Mouse (Mus musculus) T-helper 2 cell (primary cell): ENCODE measurements around the gene Tmem177.

Source experiments
- in situ Hi-C: fragments of 300-600 bp; cut with MboI, MseI; formaldehyde crosslinking; loops from one replicate; pipeline ENCODE4 v1.15.1; 2025; ENCODE audit warnings: high pct_unique_total_duplicates

Gene Tmem177

DNA sequence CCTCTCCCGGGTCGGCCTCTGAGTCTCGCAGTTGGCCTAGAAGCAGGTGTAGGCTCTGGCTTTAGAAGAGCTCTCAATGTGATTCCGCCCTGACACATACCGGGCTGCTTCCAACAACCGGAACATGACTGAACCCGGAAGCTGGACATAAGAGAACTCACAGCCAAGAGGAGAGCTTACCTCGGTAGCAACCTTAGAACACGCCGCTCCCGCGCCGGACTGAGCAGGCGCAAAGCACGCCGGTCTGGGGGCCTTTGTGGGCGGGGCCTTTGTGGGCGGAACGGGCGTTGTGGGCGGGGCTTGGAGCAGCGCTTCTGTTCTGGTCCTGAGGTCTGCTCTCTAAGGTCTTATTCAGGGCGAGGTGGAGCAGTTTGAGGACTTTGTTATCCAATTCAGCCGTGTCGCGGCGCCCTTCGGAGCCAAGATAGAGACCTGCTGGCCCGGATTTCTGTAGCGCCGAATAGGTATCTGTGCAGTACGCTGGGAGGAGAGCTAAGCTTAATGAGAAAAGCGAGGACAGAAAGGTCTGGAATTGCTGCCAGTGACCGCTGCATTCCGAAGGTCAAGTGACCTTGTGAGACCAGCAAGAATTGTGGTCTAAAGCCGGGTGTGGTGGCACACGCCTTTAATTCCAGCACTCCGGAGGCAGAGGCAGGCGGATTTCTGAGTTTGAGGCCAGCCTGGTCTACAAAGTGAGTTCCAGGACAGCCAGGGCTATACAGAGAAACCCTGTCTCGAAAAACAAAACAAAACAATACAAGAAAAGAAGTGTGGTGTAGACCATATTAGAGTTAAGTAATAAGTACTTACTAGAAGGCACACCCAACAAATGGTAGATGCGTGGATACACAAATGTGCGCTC lies at the start of gene Tmem177:
Gene Tmem177 (minus strand): TSS at position 256 of the 862 bp plus-strand sequence.
- in situ Hi-C loops: no loop called here

DNA sequence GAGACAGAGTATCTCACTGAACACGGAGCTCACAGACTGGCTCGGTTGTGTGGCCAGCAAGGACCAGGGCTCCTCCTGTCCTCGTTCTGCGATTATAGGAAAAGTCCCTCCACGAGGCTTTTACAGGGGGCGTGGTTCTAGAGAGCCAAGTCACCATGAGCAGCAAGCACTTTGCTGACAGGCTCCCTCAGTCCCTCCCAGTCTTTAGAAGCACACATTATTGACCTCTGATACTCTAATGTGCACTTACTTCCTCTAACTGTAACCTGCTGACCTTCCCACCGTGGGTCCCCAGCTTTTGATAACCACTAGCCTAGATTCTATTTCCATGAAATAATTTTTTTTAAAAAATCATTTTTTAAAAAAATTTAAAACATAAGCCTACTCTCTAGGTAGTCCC lies 46.9 kb upstream of the Tmem177 start:
- in situ Hi-C loops: no loop called here

DNA sequence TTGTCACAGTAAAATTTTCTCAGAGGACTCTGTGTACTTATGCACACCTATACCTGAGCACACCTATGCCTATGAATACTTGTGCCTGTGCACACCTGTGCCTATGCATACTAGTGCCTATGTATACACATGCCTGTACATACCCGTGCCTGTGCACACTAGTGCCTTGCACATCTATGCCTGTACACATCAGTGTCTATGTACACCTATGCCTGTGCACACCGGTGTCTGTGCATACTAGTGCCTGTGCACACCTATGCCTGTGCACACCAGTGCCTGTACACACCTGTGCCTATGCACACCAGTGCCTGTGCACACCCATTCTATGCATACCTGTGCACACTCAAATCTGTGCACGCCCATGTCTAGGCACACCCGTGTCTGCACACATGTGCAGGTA lies 46.5 kb upstream of the Tmem177 start:
- in situ Hi-C loops: no loop called here

DNA sequence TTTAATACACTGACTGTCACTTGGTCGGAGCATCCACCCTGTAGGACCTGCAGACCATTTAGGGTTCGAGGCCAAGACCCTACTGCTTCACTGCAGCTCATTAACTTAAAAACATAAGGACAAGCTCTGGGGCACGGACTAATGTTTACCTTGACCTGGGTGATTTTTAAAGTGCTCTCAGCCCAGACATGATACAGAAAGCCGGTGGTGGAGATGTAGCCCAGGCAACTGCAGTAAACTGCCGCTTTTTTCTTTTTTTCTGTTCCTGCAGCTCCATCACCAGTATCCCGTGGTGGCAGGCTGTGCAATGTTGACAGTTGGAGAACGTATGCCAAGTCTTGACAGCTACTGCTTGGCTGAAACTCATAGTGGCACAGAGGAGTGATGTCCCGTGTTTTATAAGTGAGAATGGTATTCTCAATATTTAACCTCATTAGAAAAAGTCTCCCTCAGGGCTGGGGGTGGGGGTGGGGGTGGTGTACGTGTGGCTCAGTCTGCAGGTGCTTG lies 44.8 kb upstream of the Tmem177 start:
- in situ Hi-C loops: no loop called here

DNA sequence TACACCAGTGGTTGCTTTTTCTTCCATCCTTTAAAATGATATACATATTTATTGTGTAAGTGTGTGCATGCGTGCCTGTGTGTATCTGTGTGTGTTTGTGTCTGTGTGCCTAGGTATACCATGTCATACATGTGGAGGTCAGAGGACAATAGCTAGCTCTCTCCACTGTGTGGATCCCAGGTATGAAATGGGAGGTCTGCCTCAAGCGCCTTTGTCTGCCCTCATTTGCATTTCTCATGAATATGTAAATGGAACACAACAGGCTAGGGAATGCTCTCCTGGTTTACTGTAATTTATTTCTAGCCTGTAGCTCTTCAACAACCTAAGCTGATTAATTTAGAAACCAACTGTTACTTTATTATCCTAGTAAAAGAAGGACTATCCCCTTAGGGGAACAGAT lies 41.7 kb upstream of the Tmem177 start:
- in situ Hi-C loops: no loop called here

DNA sequence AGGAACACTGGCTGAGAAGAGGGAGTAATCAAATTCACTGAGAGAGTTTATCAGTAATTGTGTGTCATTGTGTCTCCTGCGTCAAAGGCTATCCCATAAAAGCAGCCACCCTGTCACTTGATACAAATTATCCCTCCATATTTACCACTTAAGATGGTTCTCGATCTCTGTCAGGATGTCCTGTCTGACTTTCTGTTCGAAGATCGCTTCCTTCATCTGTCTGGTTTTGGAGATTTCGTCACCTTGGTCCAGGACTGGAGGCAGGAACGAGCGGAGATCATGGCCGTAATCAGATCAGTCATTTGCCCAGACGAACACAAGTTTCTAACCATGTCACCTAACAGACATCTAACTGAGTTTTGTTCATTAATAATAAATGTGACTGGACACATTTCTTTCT lies 40.4 kb upstream of the Tmem177 start:
- in situ Hi-C loops: no loop called here

DNA sequence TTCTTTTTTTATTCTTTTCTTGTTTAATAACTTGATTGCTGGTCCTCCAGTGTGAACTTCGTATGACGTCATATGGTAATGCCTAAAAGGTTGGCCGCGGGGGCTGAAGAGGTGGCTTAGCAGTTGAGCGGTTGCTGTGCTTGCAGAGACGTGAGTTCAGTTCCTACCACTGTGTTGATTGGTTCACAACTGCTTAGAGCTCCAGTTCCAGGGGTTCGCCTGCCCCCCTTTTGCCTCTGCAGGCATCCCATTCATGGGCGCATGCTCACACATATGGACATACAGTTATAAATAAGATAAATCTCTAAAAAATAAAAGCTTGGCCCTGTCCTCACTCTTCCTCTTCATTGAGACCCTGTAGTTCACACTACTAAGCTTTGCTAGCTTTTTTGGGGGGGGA lies 37.1 kb upstream of the Tmem177 start:
- in situ Hi-C loops: no loop called here

DNA sequence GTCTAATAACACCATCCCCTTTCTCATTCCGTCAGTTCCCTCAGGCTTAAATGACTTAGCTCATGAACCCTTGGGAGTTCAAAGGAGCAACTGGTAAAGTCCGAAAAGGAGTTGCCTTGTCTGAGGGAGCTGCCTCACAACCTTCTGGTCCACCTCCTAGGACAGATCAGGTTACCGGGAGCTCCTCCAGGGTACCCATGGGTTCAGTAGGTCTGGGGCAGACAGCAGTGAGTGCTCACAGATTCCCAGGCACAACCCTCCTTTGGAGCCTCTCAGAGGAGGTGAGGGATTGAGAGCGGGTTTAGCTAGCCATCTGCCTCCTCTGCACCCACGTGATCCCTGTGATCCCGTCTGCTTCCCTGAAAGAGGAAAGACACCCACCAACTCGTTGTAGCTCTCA lies 23.9 kb upstream of the Tmem177 start:
- in situ Hi-C loops: no loop called here

DNA sequence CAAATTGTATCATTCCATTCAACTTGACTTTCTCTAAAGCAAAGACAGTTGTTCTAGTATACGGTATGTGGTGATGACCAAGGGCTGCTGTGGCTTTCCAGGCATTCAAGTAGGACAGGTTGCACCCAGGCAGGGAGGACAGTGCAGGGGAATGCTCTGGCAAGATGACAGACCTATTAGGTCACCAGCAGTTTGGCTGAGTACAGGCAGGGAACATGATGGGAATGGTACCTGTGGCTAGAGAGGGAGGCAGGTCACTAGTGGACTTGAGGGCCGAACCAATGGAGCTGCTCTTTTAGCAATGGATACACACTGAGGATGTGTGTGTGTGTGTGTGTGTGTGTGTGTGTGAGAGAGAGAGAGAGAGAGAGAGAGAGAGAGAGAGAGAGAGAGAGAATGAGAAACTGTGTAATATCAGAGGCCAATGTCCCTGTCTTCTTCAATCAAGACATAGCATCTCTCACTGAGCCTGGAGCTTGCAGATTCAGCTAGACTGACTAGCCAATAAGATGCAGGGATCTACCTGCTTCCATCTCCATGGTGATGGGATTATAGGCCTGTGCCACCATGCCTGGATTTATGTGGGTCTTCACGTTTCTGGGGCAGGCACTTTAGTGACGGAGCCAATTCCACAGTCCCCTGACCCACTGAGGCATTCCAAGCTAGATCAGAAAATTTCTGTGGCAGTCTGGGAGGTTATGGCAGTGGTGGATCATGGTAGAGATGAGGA lies 18.6 kb upstream of the Tmem177 start:
- in situ Hi-C loops: no loop called here

DNA sequence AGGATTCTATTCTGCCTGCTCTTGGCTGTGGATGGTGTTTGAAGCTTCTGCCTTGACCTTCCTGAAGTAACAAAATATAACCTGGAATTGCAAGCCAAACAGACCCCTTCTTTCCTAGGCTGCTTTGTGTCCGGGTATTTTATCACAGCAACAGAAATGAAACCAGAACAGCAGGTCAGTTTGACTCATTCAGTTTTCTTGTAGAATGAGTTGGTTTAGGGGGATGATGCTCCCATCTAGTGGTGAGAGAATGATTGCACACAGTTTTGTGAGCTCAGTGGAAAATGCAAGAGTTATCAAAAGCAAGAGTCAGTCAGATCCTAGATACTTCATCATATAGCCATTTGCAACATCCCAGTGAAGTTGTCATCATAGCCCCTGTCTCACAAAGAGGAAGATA lies 16.7 kb upstream of the Tmem177 start:
- in situ Hi-C loops: no loop called here

DNA sequence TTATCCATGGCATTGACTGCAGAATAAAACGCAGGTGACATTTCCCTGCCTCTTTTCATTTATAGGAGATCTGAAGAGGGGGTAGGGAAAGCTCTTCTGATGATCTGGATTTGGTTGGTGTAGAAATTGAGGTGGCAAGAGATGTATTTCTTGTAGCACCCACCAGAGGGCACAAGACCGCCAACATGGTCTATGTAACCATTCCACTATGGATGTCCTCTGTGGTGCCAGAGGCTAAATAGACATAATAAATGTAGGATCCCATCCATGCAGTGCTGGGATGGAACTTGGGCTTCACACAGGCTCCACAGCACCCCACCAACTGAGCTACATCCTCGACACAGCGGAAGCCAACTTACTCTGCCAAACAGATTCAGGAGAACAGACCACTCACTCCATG lies 6.3 kb upstream of the Tmem177 start:
- in situ Hi-C loops: no loop called here

DNA sequence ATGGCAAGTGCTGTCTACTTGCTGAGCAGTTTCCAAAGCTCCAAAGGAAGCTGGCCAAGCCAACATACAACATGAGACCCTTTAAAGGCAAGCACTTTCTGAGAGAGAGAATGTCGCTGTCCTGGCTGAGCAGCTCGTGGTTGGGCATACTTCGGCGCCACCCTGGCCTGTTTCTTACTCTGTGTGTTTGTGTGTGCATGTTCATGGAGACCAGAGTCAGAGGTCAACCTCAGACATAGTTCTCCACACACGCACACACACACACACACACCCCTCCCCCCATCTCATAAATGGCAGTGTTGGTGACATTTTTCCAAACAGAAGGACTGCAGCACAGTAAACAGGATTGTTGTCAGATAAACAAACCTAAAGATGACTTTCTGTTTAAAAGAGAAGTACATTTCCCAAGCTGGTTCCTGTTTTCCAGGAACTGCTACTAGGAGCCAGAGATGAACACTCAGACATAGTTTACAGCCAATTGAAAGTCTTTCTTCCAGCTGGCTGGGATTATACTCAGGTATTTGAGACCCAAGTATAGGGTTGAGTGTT lies 3.9 kb upstream of the Tmem177 start:
- in situ Hi-C loops: no loop called here

DNA sequence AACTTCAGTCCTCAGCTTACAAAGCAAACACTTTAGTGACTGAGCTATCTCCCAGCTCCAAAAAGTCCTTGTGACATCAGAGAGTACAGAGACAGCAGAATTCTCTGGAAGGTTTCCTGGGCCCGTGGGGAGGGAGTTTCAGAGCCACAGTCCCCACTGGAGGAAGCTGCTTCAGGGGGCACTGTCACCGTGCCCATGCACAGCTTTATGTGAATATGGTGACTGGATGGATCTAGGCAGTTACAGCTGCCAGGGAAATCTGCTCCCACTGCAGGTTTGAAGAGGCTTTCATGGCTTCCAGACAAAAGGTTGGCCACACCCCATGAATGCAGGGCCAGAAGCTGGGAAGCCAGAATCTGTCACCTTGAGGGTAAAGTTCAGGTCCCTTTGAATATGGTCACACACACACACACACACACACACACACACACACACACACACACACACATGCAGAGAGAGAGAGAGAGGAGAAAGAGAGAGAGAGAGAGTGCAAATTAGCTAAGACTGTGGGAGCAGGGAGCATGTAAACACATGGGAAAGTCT lies 5.7 kb downstream of the Tmem177 start:
- in situ Hi-C loops: no loop called here

DNA sequence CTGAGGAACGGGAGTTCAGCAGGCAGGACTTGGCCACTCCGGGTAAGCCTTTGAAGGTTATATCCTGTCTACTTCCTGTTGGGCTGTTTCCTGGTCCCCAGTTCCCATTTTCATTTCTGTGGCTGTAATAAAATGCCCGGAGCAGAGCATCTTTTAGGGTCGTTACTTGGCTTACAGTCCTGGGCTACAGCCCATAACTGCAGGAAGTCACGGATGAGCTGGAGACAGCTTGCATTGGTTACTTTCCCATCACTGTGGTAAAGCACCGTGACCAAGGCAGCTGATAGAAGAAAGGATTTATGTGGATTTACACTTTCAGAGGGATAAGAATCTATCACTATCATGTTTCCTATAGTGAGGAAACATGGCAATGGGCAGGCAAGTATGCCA lies 9.8 kb downstream of the Tmem177 start:
- in situ Hi-C loops: loop anchor here (5.0 kb wide), 1 partner anchor 51 kb away; no protein-coding TSS in a partner anchor

DNA sequence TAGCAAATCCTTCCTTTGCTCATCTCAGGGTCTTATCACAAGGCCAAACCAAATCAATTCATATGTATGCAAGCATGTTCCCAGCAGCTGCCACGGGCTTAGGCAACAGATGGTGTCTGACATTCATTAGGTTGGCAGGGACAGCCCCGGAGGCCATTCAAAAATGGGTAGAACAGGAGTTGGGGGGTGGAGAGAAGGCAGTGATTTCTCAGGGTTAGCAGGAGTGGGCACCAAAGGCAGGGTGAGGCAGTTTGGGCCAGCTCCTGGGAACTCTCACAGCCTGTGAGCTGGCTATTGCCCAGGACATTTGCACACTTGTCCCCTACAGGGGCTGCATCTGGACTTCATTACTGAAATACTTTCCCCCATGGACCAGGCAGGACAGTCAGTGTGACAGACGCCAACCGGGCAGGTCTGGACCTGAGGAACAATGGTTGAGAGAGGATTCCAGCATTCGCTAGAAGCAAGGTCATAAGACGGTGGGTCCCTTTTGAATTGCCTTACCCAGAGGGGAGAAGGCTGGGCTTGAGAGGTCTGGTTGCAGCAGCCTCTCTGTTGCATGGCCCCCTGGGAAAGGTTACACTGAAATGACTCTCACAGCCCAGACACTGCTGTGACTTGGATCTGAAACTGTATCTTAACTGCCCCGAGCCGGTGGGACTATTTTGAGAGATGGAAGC lies 10.3 kb downstream of the Tmem177 start:
- in situ Hi-C loops: loop anchor here (5.0 kb wide), 1 partner anchor 50 kb away; no protein-coding TSS in a partner anchor

DNA sequence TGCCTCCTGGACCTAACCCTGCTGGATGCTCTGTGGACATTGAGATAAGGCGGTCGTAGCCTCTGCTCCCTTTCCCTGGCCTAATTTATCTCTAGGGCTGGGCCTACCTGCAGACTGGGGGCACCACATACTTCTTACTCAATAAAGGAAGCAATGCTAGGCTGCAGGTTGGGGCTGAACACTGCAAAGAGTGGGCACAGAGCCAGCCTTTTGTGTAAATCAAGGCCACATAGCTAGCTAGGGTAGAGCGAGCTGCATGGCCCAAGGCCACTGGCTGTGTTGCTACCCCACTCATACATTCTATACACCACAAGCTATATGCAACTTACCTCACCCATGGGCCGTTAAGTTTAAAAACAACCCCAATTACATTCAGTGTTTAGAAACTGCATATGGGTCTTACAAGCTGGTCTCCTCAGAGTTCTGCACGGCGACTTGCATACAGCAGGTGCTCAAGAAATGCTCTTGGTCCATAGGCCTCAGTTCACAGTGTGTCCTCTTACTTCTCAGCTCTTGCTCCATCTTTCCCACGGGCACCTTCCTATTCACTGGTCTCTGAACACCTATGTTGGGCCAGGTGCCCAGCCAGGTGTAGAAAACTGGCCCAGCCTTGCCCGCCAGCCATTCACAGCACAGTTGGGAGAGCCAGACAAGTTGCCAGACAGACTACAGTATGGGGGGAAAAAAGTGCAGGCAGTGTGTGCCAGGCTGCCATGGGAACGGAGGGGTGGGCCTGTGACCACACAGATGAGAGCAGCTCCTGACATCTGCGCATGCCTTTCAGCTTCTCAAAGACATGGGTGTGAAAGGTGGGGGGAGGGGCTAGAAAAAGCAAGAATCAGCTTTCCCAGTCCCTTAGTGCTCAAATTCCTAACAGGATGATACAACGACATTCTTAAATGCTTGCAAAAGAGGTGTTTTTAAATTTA lies 13.5 kb downstream of the Tmem177 start:
- in situ Hi-C loops: loop anchor here (5.0 to 10.0 kb wide), 2 partner anchors 47 to 355 kb away; no protein-coding TSS in a partner anchor

DNA sequence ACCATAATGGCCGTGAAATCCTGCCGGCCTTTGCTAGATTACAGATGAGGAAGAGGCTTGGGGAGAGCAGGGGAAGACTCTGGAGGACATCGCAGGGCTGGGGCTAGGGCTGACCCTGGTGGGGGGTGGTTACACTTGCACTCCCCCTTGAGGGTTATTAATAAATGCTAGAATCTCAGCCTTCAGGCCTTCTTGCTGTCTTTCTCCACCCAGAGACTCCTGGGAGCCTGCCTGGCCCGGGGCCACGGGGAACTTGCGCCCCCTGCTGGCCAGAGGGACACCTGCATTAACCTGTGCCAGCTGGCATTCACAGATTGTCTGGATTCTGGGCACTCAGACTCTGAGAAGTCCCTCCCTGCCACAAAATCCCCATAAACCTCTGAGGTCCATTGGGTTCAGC lies 18.1 kb downstream of the Tmem177 start:
- in situ Hi-C loops: loop anchor here (10.0 kb wide), 1 partner anchor 350 kb away; no protein-coding TSS in a partner anchor

DNA sequence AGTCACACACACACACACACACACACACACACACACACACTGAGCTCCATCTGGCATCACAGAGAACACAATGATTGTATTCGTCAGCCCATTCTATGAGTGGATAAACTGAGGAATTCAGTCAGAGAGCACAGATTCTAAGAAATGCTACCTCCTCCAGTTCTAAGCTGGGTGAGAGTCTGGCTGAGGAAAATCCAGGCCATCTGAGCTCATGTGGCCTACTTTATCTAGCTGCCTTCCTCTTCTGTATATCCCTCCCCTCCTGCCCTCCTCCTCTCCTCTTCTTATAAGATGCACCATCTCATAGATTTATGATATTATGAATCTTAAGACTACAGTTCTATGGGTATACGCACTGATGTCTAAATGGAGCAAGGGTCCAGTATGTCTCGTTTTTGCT lies 19.4 kb downstream of the Tmem177 start:
- in situ Hi-C loops: loop anchor here (10.0 kb wide), 1 partner anchor 349 kb away; no protein-coding TSS in a partner anchor

DNA sequence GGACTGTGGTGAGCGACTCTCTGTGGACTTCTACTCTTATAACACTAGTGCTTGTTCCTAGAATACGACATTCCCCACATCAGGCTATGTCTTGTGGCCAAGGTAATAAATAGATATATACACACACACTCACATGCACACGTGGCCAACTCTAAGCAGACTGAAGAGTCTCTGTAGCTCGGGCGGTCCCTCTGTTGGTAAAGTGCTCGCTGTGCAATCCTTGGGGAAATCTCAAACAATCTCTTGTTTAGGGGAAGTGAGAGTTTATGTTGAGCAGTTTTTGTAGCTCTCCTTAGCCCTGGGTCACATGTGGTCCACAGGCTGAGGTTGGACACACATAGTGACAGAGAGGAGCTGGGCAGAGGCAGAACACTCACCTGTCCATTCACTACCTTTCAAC lies 20.1 kb downstream of the Tmem177 start:
- in situ Hi-C loops: loop anchor here (10.0 kb wide), 1 partner anchor 348 kb away; no protein-coding TSS in a partner anchor

DNA sequence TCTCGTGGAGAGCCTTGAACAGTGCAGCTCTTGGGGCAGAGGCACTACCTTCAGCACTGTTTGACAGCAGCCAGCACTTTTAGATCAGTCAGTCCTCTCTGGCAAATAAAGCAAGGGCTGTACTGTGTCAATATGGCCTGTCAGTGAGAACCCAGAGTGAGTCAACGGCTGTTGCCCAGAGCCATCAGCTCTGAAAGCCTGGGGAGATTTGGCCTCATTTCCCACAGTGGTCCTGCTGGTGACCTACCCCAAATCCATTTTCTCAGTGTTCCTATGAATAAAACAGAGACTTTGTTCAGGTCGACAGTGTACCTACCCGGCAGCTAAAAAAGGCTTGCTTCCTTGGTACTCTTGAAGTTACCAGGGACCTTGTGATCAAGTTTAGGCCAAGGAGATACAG lies 21.1 kb downstream of the Tmem177 start:
- in situ Hi-C loops: loop anchor here (10.0 kb wide), 1 partner anchor 347 kb away; no protein-coding TSS in a partner anchor
